Mouse (Mus musculus): ENCODE measurements around the gene Dip2b.

Dip2b gene

DNA sequence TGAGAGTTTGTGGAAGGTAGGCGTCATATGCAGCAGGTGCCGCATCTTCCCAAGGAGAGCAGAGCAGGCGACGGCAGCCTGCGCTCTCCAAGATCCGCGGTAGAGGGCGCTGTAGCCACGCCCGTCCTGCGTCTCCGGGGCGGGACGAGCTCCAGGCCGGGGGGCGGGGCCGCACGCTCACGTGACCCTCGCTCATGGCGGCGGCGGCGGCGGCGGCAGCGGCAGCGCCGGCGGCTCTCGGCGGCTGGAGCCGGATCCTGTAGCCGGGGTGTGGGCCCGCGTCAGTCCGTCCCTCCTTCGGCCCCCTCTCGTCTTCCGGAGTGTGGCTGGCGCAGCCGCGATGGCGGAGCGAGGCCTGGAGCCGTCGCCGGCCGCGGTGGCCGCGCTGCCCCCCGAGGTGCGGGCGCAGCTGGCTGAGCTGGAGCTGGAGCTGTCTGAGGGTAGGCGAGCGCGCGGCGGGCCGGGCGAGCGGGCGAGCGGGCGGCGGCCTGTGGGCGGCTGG lies at the start of gene Dip2b:
Gene Dip2b, plus strand, starts transcription at position 195 of the 502 bp plus-strand sequence.
- DNase-seq (ENCODE audit: low spot score in 2 of 2) = peak; percentile 95 to 97

DNA sequence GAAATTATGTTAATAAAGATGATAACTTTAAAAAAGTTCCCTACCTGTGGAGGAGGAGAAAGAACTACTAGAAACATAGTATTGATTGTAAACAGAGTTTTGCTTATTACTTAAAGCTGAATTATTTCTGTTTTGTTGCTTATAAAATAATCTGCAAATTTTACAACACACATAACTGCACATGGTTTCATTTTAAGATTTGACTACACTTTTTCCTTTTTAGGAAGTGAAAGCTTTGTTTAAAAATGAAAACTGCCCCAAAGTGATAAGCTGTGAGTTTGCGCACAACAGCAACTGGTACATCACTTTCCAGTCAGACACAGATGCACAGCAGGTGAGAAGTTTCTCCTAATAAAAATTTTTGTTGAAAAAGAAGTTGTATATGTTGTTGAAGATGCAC lies 45.4 kb upstream of the Dip2b start:
- DNase-seq (ENCODE audit: low spot score in 2 of 2) = no peak

DNA sequence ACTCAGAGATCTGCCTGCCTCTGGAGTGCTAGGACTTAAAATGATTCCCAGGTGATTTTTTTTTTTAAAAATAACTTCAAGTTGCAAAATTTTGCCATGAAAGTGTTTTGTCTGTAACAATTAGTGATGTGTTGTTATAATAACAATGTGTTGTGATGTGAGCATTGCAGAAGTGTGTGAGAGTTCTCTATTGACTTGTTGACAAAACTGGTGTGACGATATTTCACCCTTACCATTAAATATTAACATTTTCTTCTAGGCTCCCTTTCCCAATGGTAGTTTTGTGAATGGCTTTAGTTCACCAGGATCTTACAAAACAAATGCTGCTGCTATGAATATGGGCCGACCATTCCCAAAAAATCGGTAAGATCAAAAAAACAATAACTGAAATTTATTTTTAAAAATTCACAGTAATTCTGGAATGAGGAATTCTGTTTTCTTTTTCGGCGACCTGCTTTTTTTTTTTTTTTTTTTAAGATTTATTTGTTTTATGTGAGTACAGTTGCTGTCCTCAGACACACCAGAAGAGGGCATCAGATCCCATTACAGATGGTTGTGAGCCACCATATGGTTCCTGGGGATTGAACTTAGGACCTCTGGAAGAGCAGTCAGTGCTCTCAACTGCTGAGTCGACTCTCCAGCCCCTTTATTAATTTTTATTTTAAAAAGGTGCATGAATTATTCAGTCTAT lies 41.2 kb upstream of the Dip2b start:
- no peak for DNase-seq (ENCODE audit: low spot score in 2 of 2)

DNA sequence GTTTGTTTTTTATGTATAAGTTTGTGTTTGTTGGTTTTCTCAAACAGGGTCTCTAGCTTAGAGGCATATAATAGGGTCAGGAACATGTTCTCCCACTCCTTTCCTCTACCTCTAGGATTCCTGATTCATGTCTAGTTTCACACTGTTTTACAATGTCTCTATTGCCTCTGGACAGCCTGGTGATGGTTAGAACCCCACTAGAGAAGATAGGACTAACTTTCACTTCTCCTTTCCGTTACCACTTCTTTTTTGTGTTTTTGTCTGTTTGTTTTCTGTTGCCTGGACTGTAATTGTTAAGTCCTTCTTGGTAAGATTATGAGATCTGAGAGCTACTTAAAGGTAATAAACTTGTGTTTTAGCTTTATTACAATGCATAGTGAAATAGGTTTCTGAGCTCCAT lies 39.1 kb upstream of the Dip2b start:
- no peak for DNase-seq (ENCODE audit: low spot score in 2 of 2)

DNA sequence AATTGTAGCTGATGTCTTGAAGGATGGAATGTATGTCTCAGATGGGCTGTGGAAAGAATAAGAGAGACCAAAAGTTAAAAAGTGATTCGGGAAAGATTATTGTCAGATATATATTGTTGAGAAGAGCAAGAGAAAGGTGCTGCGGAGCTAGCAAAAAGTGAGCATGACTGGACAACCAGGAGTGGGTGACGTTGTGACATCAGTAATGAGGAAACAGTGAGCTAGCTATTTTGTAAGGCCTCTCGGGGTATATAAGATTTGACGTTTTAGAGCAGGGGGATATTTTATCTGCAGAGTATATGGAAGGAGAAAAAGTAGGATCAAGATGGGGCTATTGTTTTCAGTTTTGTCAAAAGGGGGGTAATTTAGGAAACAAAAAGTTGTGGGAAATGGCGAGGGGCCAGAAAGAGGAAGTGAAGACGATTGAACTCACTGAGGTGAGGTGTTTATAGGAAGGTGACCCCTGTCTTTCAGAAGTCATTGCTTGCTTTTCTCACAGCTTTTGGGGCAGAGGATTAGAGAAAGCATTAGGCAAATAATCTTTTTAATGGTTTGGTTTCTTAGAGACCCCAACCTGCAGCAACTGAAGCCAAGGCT lies 33.7 kb upstream of the Dip2b start:
- DNase-seq (ENCODE audit: low spot score in 2 of 2) = no peak

DNA sequence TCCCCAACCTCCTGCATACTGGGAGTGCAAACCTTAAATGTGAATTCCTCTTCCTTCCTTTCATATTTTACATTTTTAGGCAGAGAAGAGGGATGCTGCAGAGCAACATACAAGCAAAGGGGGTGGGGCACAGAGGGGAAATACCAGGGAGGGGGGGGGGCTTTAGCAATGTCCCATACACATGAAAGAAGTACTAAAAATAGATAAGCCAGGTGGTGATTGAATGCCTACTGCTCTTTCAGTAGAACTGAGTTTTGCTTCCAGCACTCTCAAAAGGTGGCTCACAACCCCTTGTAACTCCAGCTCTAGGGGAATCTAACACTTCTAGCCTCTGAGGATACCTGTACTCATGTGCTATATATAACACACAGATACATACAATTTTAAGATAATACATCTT lies 32.3 kb upstream of the Dip2b start:
- DNase-seq (ENCODE audit: low spot score in 2 of 2) = no peak

DNA sequence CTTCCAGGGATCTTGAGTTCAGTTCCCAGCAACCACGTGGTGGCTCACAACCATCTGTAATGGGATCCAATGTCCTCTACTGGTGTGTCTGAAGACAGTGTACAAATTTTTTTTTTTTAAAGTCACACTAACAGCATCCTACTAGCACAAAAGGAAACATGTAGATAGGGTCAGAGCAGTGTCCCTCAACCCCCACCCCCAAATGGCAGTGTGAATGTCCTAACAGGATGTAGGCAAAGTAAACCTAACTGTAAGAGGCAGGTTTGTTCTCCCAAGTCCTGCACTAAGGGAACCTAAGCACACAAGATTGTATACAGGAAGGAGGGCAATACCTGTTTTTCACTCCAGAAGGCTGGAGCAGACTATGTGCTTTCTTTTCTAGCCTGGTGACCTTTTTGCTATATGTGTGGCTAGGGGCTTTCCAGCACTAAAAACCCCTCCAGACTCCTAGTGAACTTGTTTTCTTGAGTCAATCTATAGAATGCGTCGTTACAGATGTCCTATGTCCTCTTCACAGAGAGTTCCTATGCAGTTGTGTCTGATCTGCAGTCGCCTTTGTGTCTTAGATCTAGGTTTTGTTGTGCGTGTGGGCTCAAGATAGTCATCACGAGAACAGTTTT lies 20.1 kb upstream of the Dip2b start:
- no peak for DNase-seq (ENCODE audit: low spot score in 2 of 2)

DNA sequence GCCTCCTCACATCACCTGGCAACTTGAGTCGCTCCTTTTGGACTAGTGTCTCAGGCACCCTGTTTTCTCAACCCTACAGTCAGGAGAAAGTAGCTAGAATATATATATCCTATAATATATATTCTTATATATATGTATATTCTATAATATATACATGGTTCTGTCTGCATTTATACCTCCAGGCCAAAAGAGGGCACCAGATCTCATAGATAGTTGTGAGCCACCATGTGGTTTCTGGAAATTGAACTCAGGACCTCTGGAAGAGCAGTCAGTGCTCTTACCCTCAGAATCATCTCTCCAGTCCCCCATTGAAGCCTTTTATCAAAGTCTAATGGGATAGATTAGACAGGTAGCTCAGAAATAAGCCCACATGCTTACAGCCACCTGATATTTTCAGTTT lies 17.3 kb upstream of the Dip2b start:
- no peak for DNase-seq (ENCODE audit: low spot score in 2 of 2)

DNA sequence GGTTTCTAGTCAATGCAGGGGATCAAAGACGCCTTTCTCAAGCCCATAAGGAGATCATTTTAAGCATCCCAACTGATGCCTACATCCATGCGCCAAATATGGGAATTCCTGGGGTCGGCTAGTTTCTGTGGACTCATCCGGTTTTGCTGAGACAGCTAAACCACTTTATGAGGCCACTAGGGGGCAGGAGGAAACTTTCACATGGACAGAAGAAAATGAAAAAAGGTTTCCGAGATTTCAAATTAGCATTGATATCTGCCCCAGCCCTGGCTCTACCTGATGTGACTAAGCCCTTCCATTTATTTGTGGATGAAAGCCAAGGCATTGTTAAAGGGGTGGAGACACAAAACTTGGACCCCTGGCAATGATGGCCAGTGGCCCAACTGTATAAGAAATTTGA lies 15.5 kb upstream of the Dip2b start:
- DNase-seq (ENCODE audit: low spot score in 2 of 2) = peak; percentile 6 to 34

DNA sequence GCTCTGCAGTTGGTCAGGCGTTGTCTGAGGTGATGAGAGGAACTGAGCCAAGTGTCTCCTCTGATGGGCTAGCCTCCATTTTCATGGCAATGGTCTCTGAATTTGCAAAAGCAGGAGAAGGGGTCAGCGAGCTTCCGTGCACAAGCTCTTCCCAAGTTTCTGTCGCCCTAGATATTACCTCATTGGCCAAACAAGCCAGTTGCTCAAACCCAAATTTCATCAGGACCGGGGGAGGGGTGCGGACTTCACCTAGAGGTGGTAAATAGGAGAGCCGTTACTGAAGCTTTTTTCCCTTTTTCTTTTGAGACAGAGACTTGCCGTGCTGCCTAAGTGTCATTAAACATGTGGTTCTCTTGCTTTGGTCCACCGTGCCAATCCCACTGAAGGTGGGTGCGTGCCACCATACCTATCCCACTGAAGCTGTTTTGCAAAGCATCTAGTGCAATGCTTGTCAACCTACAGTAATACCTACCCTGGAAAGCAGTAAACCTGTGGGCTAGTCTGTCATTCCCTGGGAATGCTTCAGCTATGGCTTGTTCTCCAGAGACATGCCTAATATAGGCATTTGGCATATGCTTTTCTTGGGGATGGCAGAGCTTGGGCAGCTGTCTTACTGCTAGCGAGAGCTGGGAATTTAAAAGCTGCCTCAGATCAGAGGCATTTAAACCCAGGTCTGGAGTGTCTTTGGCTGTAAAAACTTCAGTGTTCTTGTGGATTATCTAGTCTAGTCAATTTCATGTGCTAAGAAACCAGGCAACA lies 13.2 kb upstream of the Dip2b start:
- DNase-seq (ENCODE audit: low spot score in 2 of 2) = no peak

DNA sequence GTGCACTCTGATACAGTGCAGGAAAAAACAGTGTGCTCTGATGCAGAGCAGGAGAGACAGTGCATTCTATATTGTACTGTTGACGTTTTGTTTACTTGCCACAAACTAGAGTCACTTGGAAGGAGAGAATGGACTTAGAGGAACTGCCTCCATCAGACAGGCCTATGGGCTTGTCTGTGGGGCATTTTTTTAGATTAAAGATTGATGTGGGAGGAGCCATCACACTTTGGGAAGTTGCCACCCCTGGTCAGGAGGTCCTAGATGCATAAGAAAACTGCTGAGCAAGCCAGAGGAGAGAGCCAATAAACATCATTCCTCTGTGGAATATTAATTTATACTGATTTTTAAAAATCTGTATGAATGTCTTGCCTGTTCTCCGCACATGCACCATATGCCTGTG lies 10.3 kb upstream of the Dip2b start:
- no peak for DNase-seq (ENCODE audit: low spot score in 2 of 2)

DNA sequence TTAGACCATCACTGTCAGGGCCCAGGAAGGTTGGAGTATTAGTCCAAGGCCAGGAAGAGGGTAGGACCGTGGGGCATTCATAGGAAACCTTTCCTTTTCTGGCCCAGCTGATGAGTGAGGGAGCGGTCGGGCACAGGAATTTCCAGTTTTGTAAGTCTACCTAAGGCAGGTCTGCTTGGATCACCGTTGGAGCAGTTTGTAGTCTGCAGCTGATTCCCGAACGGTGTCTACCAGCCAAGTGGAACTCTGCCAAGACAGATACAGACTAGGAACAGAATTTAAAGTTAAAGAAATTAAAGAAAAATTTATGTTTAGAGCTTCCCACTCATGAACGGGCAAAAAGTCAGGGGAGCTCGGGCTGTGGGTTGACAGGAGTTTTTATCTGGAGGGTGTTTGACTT lies 9.0 kb upstream of the Dip2b start:
- no peak for DNase-seq (ENCODE audit: low spot score in 2 of 2)

DNA sequence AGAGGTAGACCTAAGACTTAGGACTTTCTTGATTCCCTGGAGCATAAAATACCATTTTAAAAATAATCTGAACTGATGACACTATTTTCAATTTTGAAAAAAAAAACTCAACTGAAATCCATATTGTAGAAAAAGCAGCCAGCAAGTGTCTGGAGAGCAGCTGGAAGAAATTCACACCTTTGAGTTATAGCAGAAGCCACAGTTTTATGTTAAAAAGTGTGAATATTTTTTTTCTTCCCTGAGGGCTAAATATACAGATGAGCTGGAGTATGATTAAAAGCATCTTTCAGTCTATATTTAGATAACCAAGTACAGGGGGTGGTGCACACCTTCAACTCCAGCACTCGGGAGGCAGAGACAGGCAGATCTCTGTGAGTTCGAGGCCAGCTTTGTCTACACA lies 8.6 kb upstream of the Dip2b start:
- no peak for DNase-seq (ENCODE audit: low spot score in 2 of 2)

DNA sequence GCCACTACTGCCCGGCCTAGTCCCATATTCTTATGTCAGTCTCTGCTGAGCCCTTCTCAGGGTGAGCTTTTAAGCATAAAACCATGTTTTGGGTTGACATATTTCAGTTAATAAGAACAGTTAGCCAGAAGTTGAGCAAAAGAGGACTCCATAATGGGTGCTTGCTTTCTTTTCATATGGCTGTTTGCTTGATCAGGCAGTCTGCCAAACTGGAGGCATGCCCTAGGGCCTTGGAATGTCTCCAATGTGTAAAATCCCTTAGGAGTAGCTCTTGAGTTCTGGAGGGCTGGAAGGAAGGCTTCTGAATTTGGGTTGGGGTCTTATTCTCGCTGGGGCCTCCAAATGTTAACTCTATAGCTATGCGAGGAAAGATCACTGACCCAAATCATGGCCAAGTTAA lies 5.9 kb upstream of the Dip2b start:
- DNase-seq (ENCODE audit: low spot score in 2 of 2) = no peak

DNA sequence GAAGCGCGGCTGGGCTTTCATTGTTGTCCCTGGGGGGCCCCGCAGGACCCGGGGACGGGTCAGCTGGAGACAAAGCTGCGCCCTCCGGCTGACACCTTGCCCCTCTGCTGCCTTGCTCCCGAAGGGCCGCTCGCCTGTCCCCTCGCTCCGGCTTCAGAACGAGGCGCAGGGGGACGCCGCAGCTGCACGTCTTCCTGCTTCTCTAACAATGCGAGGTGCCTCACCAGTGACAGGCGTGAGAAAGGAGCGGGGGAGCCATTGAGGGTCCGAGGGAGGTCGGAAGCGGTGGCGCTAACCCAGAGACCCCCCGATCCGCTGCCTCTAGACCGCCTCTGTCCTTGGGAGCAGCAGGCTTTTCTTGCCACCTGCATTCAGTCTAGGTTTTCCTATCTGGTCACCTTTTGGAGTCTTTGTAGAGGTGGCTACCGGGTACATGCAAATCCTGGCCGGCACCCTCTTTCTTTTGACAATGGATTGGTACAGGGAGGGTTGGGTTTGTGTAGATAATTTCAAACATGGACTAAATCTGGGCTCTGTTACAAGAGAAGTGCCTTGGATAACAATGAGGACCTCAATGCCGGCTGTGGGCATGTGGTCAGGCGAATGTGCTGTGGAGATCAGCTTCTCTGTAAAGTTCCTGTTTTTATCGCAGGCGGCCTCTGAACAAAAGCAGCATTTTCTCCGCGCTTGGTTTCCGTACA lies 687 bp downstream of the Dip2b start:
- DNase-seq (ENCODE audit: low spot score in 2 of 2) = peak; percentile 42 to 56

DNA sequence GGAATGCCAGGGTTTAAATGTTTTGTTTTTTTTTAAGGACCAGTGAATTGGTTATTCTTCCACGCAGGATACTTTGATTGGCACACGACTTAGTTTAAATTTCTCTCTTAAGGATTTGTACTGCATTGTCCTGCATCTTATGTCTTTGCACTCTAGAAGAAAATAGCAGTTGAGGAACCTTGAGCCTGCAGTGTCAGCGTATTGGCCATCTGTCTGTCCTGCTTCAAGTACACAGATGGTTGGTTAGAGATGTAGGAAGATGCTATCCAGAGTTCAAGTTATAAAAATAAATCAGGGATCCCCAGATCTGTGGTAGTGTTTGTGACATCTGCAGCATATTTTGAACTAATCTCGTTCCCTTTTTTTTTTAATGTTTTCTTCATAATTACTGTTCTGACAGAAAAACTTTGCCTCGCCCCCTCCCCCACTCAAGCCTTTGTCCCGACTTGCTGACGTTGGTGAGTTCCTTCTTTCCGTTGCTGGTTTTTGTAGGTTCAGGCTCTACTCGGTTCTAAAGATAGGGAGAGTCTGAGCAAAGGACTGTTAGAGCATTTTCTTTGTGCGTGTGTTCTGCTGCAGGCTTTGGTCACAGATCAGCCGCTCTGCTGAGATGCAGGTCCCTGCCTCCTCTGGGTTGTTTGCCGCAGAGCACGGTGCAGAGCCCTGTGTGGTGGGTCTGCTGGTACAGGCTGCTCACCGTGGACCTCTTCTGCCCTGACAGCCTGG lies 2.2 kb downstream of the Dip2b start:
- peak in 1 of 2 experiments; percentile 35 for DNase-seq (ENCODE audit: low spot score in 2 of 2)

DNA sequence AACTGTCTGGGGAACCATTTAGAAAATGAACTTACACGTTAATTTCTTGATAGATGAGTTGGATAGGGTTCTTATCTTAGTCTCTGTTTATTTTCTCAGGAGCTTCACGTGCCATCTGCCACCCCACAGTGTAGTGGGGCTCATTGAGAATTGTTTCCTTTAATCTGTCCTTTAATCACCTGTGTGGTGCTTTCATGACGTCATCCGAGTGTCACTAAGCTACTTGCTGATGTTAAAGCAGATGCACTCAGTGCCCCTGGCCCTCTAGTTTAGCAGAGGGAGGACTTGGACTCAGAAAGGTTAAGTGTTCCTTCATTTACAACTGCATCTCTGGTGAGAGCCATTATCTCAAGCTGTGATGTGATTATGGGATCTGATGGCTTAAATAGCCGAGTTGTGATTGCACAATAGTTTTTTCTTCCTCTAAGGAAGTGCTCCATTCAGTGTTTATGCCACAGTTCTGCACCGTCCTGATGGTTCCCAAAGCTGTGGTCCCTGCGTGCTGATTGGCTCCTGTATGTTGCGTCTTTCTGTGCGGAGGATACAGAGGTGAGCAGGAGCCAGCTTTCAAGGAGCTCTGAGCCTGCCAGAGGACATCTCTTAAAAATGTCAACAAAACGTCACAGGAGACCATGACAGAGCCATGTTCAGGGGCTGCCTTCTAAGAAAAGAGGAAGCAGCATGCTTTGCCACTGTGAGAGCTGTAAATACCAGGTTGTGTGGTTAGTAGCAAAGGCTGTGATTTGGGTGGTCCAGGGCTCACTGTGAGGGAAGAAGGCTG lies 3.0 kb downstream of the Dip2b start:
- peak; percentile 16 to 61 for DNase-seq (ENCODE audit: low spot score in 2 of 2)

DNA sequence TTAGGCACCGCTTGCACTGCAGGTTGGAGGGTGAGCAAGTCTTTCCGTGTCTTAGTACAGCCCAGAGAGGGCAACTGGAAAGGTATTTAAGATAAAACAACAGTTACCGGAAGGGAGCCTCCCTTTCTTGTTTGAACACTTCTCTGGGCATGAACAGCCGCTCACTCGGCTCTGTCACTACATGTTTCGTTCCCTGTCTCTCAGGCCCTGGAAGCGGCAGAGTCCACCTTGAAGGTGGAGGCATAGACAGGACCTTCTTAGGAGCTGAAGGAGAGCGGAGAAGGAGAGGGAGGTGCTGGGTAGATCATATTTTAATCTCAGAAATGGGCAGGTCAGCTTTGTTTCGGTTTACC lies 3.6 kb downstream of the Dip2b start:
- DNase-seq (ENCODE audit: low spot score in 2 of 2) = no peak

DNA sequence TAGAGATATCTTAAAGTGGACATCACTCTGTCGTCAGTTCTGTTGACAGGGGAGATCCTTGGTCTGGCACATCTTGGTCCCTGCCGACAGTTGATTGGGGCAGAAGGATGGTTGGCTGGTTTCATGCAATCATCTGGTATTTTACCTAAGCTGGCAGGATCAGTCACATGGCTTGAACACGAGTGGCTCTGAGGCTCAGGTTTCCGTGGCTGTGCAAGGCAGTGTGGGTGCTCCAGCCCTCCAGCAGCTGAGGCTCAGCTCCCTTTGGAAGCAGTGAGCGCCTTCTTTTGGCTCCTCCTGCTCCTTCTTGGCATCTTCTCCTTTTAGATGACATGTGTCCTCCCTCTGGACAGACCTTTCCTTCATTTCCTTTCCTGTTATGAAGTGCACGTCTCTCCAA lies 7.1 kb downstream of the Dip2b start:
- no peak for DNase-seq (ENCODE audit: low spot score in 2 of 2)

DNA sequence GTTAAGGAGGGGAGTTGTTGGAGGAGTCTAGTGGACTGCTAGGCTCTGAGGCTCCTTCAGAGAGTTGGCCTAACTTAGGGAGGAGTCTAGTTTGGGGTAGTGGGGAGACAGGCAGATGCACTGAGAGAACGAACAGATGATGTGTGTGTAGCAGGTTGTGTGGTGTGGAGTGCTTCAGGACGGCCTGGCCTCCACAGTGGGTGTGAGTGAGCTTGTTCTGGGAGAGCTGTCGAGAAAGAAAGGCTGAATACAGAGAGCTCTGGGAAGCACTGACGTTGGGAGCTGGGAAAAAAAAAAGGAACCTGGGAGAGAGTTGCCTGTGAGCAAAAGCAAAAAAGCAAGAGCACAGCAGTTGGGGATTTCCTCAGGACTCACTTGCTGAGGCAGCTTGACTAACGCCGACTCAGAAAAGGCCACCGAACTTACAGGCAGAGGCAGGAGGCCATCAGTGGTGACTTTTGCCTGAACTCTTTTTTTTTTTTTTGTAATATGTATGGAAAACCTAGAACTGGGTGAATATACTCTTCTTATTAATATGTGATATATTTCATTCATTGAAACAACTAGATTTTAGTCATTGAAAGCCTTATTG lies 11.1 kb downstream of the Dip2b start:
- no peak for DNase-seq (ENCODE audit: low spot score in 2 of 2)

Measured in natural killer cell, adult 2 months (primary cell).